Mouse (Mus musculus) stomach, embryonic 14.5 days (tissue): Measurements from ENCODE around the gene Cd80. TPM values are rescaled to one million over a fixed set of nuclear protein-coding genes. Genes with fewer than 3 reads are reported as not detected.
A peak's percentile ranks its signal among the peaks of the same experiment; 100 is the strongest.
"Not testable (repeated sequence)": the region's sequence is repeated elsewhere in the genome, so short reads cannot be mapped to it uniquely, and the experiment has no call there.

Source experiments
- ATAC-seq: fragments of 200-750 bp; cut with Nextera tagmentation; 2 replicates; pipeline ENCODE4 v1.8.0; 2017; ENCODE audit warnings: low read depth, moderate TSS enrichment; ENCODE audit not compliant: insufficient number of reproducible peaks, insufficient read depth, low FRiP score
- H3K27ac ChIP-seq: fragments of 300-500 bp; sonication (generic); 2 replicates; pipeline ENCODE4 v1.5.1; 2014; ENCODE audit warnings: mild to moderate bottlenecking, low read length, moderate library complexity, mixed read lengths
- H3K27me3 ChIP-seq: fragments of 300-500 bp; sonication (generic); 2 replicates; pipeline ENCODE4 v1.6.1; 2014; ENCODE audit warnings: low read length, control low read depth, mixed read lengths; ENCODE audit not compliant: control insufficient read depth, insufficient read depth
- H3K36me3 ChIP-seq: fragments of 300-500 bp; sonication (generic); 2 replicates; pipeline ENCODE4 v1.6.1; 2014; ENCODE audit warnings: mild to moderate bottlenecking, control low read depth, low read length, moderate library complexity, mixed read lengths; ENCODE audit not compliant: control insufficient read depth, insufficient read depth
- H3K4me1 ChIP-seq: fragments of 300-500 bp; sonication (generic); 2 replicates; pipeline ENCODE4 v1.6.1; 2014; ENCODE audit warnings: low read length, control low read depth, mixed read lengths; ENCODE audit not compliant: control insufficient read depth, insufficient read depth
- H3K4me2 ChIP-seq: fragments of 300-500 bp; sonication (generic); replicated peaks from 2 replicates; pipeline ENCODE4 v1.6.1; 2014; ENCODE audit warnings: low read depth, low read length, control low read depth
- H3K4me3 ChIP-seq: fragments of 300-500 bp; sonication (generic); 2 replicates; pipeline ENCODE4 v1.5.1; 2014; ENCODE audit warnings: low read depth, low read length, control low read depth
- H3K9ac ChIP-seq: fragments of 300-500 bp; sonication (generic); replicated peaks from 2 replicates; pipeline ENCODE4 v1.6.1; 2014; ENCODE audit warnings: low read depth, mild to moderate bottlenecking, control low read depth, low read length, moderate library complexity, mixed read lengths
- H3K9me3 ChIP-seq: fragments of 300-500 bp; sonication (generic); 2 replicates; pipeline ENCODE4 v1.6.1; 2016; ENCODE audit warnings: low read depth, low read length, control low read depth; ENCODE audit not compliant: control insufficient read depth
- WGBS: fragments of 180-500 bp; shearing (Covaris S2); extraction: QIAGEN DNeasy Blood & Tissue Kit; methylation state at CpG from one replicate; pipeline ENCODE4 v1.1.7; 2014; 5-methylcytosine and 5-hydroxymethylcytosine counted together
- polyA plus RNA-seq: library from polyadenylated mRNA; unstranded; fragments of >200 nt; fragmentation: Nextera tagmentation; extraction: Ambion mirVana; gene quantifications from 2 replicates; pipeline ENCODE4 v1.2.1, GENCODE M21; 2014

Gene Cd80
- polyA plus RNA-seq, 1 experiment from 2014 or later: 0.49 TPM

GRCm38 (mm10) chr16:38443721-38444464 lies 11.5 kb upstream of the Cd80 start:
- 95% methylated on average over 7 of the region's 7 CpGs for WGBS
- H3K4me2 ChIP-seq: no peak overlapping the region
- no peak for ATAC-seq
- H3K9ac ChIP-seq: no peak overlapping the region
- H3K9me3 ChIP-seq: no peaks in the 10 kb centered on the region
- no peaks in the 10 kb centered on the region for H3K4me1 ChIP-seq
- H3K27ac ChIP-seq: no peak overlapping the region
- H3K27me3 ChIP-seq: no peaks in the 10 kb centered on the region
- peaks cover 27% of the 10 kb centered on the region for H3K36me3 ChIP-seq
- no peak overlapping the region for H3K4me3 ChIP-seq

GRCm38 (mm10) chr16:38445046-38445445 lies 10.3 kb upstream of the Cd80 start:
- H3K4me3 ChIP-seq: no peak overlapping the region
- ATAC-seq: no peak
- H3K4me1 ChIP-seq: no peaks in the 10 kb centered on the region
- H3K9me3 ChIP-seq: no peaks in the 10 kb centered on the region
- 93% methylated on average over 1 of the region's 1 CpGs for WGBS
- no peak overlapping the region for H3K27ac ChIP-seq
- no peaks in the 10 kb centered on the region for H3K27me3 ChIP-seq
- H3K36me3 ChIP-seq: peaks cover 34% of the 10 kb centered on the region
- H3K9ac ChIP-seq: no peak overlapping the region
- no peak overlapping the region for H3K4me2 ChIP-seq

- H3K9me3 ChIP-seq: no peaks in the 10 kb centered on the region
- no peak for ATAC-seq
- no peak overlapping the region for H3K27ac ChIP-seq
- no peaks in the 10 kb centered on the region for H3K27me3 ChIP-seq
- WGBS: 95% methylated on average over 20 of the region's 20 CpGs
- no peak overlapping the region for H3K4me3 ChIP-seq
- H3K4me2 ChIP-seq: no peak overlapping the region
- H3K36me3 ChIP-seq: peaks cover 40% of the 10 kb centered on the region
- no peak overlapping the region for H3K9ac ChIP-seq
- no peaks in the 10 kb centered on the region for H3K4me1 ChIP-seq
Observed at GRCm38 (mm10) chr16:38445576-38445975, 9.8 kb upstream of the Cd80 start.

GRCm38 (mm10) chr16:38446141-38446540 lies 9.2 kb upstream of the Cd80 start:
- not testable (repeated sequence) for ATAC-seq
- 96% methylated on average over 2 of the region's 2 CpGs for WGBS

GRCm38 (mm10) chr16:38447366-38447765 lies 8.0 kb upstream of the Cd80 start:
- H3K4me2 ChIP-seq: no peak overlapping the region
- H3K36me3 ChIP-seq: peaks cover 40% of the 10 kb centered on the region
- H3K27me3 ChIP-seq: no peaks in the 10 kb centered on the region
- H3K9ac ChIP-seq: no peak overlapping the region
- ATAC-seq: no peak
- H3K4me1 ChIP-seq: peaks cover 5% of the 10 kb centered on the region
- WGBS: 89% methylated on average over 21 of the region's 21 CpGs
- no peaks in the 10 kb centered on the region for H3K9me3 ChIP-seq
- no peak overlapping the region for H3K4me3 ChIP-seq
- H3K27ac ChIP-seq: no peak overlapping the region

More at GRCm38 (mm10) chr16:38446141-38446540, 9.2 kb upstream of the Cd80 start:
- H3K36me3 ChIP-seq: peaks cover 40% of the 10 kb centered on the region
- not testable (repeated sequence) for H3K4me2 ChIP-seq, H3K27ac ChIP-seq, H3K27me3 ChIP-seq, H3K4me3 ChIP-seq, H3K9ac ChIP-seq, H3K4me1 ChIP-seq, H3K9me3 ChIP-seq

GRCm38 (mm10) chr16:38448458-38448857 lies 6.9 kb upstream of the Cd80 start:
- Histone ChIP-seq H3K9ac (no peak overlapping the region), H3K4me2 (no peak overlapping the region), H3K9me3 (no peaks in the 10 kb centered on the region), H3K27me3 (no peaks in the 10 kb centered on the region), H3K27ac (no peak overlapping the region), H3K4me1 (peaks cover 5% of the 10 kb centered on the region), H3K4me3 (no peak overlapping the region), H3K36me3 (peaks cover 40% of the 10 kb centered on the region)
- no peak for ATAC-seq
- 94% methylated on average over 12 of the region's 12 CpGs for WGBS

GRCm38 (mm10) chr16:38450707-38451106 lies 4.7 kb upstream of the Cd80 start:
- Histone ChIP-seq H3K27me3 (no peaks in the 10 kb centered on the region), H3K4me3 (no peak overlapping the region), H3K9me3 (no peaks in the 10 kb centered on the region), H3K4me2 (no peak overlapping the region), H3K4me1 (peaks cover 5% of the 10 kb centered on the region), H3K27ac (no peak overlapping the region), H3K9ac (no peak overlapping the region), H3K36me3 (peaks cover 29% of the 10 kb centered on the region)
- ATAC-seq: no peak
- 85% methylated on average over 7 of the region's 7 CpGs for WGBS

GRCm38 (mm10) chr16:38451421-38452205 lies 3.7 kb upstream of the Cd80 start:
- H3K9ac ChIP-seq: peak overlapping the region; percentile 52
- H3K4me1 ChIP-seq: peaks cover 5% of the 10 kb centered on the region
- no peaks in the 10 kb centered on the region for H3K27me3 ChIP-seq
- peak overlapping the region; percentile 48 for H3K4me3 ChIP-seq
- no peaks in the 10 kb centered on the region for H3K9me3 ChIP-seq
- H3K4me2 ChIP-seq: peak overlapping the region; percentile 67
- H3K27ac ChIP-seq: peak overlapping the region; percentile 79
- 44% methylated on average over 12 of the region's 12 CpGs for WGBS
- H3K36me3 ChIP-seq: peaks cover 25% of the 10 kb centered on the region; the same call in 1 of the 2 replicates
- no peak; the same call in 1 of the 2 replicates for ATAC-seq
